Mouse (Mus musculus): ENCODE results near the gene Pfn3. TPM values are rescaled to one million over a fixed set of nuclear protein-coding genes. Genes with fewer than 3 reads are reported as not detected.

Pfn3 gene
- polyA plus RNA-seq, 1 experiment = 0.56 TPM

GRCm38 (mm10) chr13:55431889-55432685, 17.1 kb upstream of the Pfn3 start:
- Histone ChIP-seq H3K4me3 (ENCODE audit: insufficient read depth, low read length) (no peak overlapping the region), H3K27ac (ENCODE audit: insufficient read depth, low read length) (no peak overlapping the region), H3K4me1 (ENCODE audit: control insufficient read depth, insufficient read depth, low read length) (no peaks in the 10 kb centered on the region)
- TF ChIP-seq CTCF (IDR thresholded peaks at IDR 0.05; ENCODE audit: extremely low read depth, insufficient read depth, low read length) = no peak
- TF ChIP-seq POLR2A (IDR thresholded peaks at IDR 0.05; ENCODE audit: extremely low read depth, insufficient read depth, low read length) = no peak

DNA sequence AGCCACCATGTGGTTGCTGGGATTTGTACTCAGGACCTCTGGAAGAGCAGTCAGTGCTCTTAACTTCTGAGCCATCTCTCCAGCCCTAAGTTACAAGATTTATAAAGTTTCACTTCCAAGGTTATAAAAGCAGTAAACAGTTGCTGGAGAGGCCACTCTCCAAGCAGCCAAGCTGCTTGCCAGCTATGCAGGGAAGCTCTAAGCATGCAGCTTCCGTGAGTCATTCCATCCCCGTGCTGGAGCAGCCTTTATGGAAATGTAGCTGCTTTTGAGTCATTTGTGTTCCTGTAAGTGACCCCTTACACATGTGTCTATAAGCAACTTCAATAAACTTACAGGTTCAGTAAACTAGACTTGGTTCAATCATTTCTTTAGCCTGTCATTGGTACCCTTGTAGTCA, 15.5 kb upstream of the Pfn3 start:
- TF ChIP-seq POLR2A (IDR thresholded peaks at IDR 0.05; ENCODE audit: extremely low read depth, insufficient read depth, low read length) (no peak), CTCF (IDR thresholded peaks at IDR 0.05; ENCODE audit: extremely low read depth, insufficient read depth, low read length) (no peak)
- Histone ChIP-seq H3K4me3 (ENCODE audit: insufficient read depth, low read length) (no peak overlapping the region), H3K4me1 (ENCODE audit: control insufficient read depth, insufficient read depth, low read length) (no peaks in the 10 kb centered on the region), H3K27ac (ENCODE audit: insufficient read depth, low read length) (no peak overlapping the region)

DNA sequence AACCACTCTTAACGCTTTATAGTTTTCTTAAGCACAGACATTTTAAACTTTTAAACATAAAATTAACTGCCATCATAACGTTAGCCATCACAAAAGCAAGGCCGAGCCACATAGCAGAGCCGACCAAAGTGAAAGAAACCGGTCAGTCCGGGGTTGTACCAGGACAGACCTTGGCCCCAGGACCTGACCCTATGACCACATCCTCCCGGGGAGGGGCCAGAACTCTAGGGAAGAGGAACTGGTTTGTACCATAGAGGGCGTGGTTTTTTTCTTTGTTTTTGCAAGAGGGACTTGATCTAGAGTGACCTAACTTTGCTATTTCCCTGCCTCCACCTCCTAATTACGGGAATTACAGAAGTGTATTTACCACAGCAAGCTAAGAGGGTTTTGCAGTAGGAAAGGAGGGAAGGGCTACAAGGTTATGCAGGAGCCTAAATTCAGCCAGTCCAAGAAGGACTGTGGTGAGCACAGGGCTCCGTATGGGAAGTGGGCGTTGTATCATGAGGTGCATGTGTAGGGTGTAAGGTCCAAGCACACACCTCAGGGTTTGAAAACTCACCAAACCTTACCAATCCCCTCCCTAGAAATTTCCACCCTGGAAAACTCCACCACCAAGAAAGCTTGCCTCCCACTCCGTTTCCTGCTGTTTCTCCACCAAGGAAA, 14.3 kb upstream of the Pfn3 start:
- Histone ChIP-seq H3K4me3 (ENCODE audit: insufficient read depth, low read length) (no peak overlapping the region), H3K4me1 (ENCODE audit: control insufficient read depth, insufficient read depth, low read length) (no peaks in the 10 kb centered on the region), H3K27ac (ENCODE audit: insufficient read depth, low read length) (no peak overlapping the region)
- TF ChIP-seq CTCF (IDR thresholded peaks at IDR 0.05; ENCODE audit: extremely low read depth, insufficient read depth, low read length) (no peak), POLR2A (IDR thresholded peaks at IDR 0.05; ENCODE audit: extremely low read depth, insufficient read depth, low read length) (no peak)

DNA sequence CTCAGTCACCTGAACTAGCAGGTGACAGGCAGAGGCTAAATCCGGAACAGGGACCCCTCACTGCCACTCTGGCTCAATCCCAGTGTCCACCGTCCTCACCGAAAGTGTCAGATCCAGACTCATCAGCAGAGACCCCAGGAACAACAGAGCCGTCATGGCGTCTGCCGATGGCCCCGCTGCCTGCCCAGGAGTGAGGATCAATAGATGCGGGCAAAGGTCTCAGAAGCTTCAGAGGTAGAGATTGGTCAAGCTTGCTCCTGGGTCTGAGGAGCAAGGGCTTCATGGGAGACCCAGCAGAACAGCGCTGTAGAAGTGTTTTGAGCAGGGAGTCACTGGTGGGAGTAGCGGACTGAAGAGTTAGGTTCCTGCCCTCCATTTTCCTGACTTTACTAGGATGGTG, 11.6 kb upstream of the Pfn3 start, which contains the start of gene F12:
TSS of gene F12 (minus strand) at position 181 of the 400 bp plus-strand sequence.
- no peak within 1 kb of the TSS for H3K4me3 ChIP-seq (ENCODE audit: insufficient read depth, low read length)
- no peak within 1 kb of the TSS for H3K27ac ChIP-seq (ENCODE audit: insufficient read depth, low read length)
- H3K4me1 ChIP-seq (ENCODE audit: control insufficient read depth, insufficient read depth, low read length) = no peaks in the 10 kb centered on the region
- no peak for TF ChIP-seq CTCF (IDR thresholded peaks at IDR 0.05; ENCODE audit: extremely low read depth, insufficient read depth, low read length)
- TF ChIP-seq POLR2A (IDR thresholded peaks at IDR 0.05; ENCODE audit: extremely low read depth, insufficient read depth, low read length) = no peak

DNA sequence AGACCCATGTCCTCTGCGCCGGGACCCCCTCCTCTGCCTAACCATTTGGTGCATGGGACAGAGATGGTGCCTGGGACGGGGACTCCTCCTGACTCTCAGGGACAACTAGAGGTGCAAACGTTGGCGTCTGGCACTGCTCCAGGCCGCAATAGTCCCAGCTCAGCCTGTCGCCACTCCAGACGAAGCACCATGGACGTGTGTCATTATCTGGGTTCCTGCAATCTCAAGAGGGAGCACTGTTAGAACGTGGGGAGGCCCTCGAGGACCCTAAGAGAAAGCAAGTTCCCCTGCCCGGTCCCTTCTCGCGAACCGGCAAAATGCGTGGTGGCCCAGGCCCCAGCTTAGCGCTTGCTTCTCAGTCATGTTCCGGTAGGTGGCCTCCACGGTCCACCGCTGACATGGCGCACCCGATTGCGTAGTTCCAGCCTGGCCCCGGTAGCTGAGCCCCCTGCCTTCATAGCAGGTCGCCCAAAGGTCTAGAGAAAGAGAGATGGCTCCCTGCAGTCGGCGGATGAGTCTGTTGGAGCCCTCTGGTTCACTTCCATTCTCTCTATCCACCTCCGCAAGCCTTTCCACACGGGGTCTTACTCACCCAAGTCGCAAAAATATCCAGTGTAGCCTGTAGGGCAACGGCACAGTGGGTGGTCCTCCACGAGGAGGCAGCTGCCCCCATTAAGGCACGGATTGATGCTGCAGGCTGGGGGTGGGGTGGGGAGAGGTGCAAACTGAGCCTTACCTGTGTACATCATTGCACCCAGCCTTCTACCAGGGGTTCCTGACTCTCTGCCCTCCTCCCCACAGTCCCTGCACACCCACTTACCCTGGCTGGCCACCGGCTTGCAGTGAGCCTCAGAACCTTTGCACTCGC, 6.1 kb upstream of the Pfn3 start:
- Histone ChIP-seq H3K4me1 (ENCODE audit: control insufficient read depth, insufficient read depth, low read length) (no peaks in the 10 kb centered on the region), H3K4me3 (ENCODE audit: insufficient read depth, low read length) (peak overlapping the region; percentile 9)

GRCm38 (mm10) chr13:55420018-55420932, 5.2 kb upstream of the Pfn3 start:
- H3K27ac ChIP-seq (ENCODE audit: insufficient read depth, low read length) = no peak overlapping the region
- no peaks in the 10 kb centered on the region for H3K4me1 ChIP-seq (ENCODE audit: control insufficient read depth, insufficient read depth, low read length)
- no peak for TF ChIP-seq CTCF (IDR thresholded peaks at IDR 0.05; ENCODE audit: extremely low read depth, insufficient read depth, low read length)
- TF ChIP-seq POLR2A (IDR thresholded peaks at IDR 0.05; ENCODE audit: extremely low read depth, insufficient read depth, low read length) = no peak
- H3K4me3 ChIP-seq (ENCODE audit: insufficient read depth, low read length) = no peak overlapping the region; the same call in 1 of the 2 replicates

More for the DNA sequence above, 6.1 kb upstream of the Pfn3 start:
- no peak overlapping the region for H3K27ac ChIP-seq (ENCODE audit: insufficient read depth, low read length)
- TF ChIP-seq POLR2A (IDR thresholded peaks at IDR 0.05; ENCODE audit: extremely low read depth, insufficient read depth, low read length) (no peak), CTCF (IDR thresholded peaks at IDR 0.05; ENCODE audit: extremely low read depth, insufficient read depth, low read length) (peak; percentile 65)

GRCm38 (mm10) chr13:55419142-55419541, 4.1 kb upstream of the Pfn3 start:
- H3K4me1 ChIP-seq (ENCODE audit: control insufficient read depth, insufficient read depth, low read length) = no peaks in the 10 kb centered on the region
- no peak overlapping the region for H3K27ac ChIP-seq (ENCODE audit: insufficient read depth, low read length)
- no peak for TF ChIP-seq CTCF (IDR thresholded peaks at IDR 0.05; ENCODE audit: extremely low read depth, insufficient read depth, low read length)
- TF ChIP-seq POLR2A (IDR thresholded peaks at IDR 0.05; ENCODE audit: extremely low read depth, insufficient read depth, low read length) = no peak
- H3K4me3 ChIP-seq (ENCODE audit: insufficient read depth, low read length) = no peak overlapping the region

DNA sequence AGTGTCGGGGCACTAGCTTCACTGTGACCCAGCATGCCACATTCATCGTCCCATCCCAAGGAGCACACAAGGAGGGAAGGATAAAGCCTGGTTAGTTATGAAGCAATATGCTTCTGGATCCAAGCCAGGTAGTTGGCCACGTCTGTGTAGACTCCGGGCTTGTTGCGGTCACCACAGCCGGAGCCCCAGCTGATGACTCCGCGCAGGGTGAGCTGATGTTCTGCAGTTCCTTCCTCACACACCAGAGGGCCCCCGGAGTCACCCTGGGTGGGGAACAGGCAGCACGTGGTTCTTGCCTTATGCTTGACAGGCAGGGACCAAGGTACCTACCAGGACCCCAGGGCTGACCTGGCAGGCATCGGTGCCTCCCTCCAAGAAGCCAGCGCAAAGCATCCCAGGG, 3.0 kb upstream of the Pfn3 start:
- TF ChIP-seq POLR2A (IDR thresholded peaks at IDR 0.05; ENCODE audit: extremely low read depth, insufficient read depth, low read length) (no peak), CTCF (IDR thresholded peaks at IDR 0.05; ENCODE audit: extremely low read depth, insufficient read depth, low read length) (peak; percentile 75)
- H3K4me3 ChIP-seq (ENCODE audit: insufficient read depth, low read length) = peak overlapping the region; percentile 3; the same call in 1 of the 2 replicates
- no peak overlapping the region for H3K27ac ChIP-seq (ENCODE audit: insufficient read depth, low read length)

More for the DNA sequence above, 3.0 kb upstream of the Pfn3 start:
- no peaks in the 10 kb centered on the region for H3K4me1 ChIP-seq (ENCODE audit: control insufficient read depth, insufficient read depth, low read length)
